Mouse (Mus musculus): ENCODE data around the gene Fam71b.

GRCm38 (mm10) chr11:46348416-46348815, 47.9 kb upstream of the Fam71b start:
- TF ChIP-seq CTCF (IDR thresholded peaks at IDR 0.05; ENCODE audit: extremely low read depth, insufficient read depth, insufficient read length, insufficient replicate concordance) = no peak
- TF ChIP-seq POLR2A (IDR thresholded peaks at IDR 0.05; ENCODE audit: low read depth, low read length) = no peak
